Mouse (Mus musculus) lung, postnatal 0 days (tissue): ENCODE results near the gene Large1. TPM values are rescaled to one million over a fixed set of nuclear protein-coding genes. Genes with fewer than 3 reads are reported as not detected.

Source experiments
- ATAC-seq: fragments of 200-750 bp; cut with Nextera tagmentation; 2 replicates; pipeline ENCODE4 v1.8.0; 2017; ENCODE audit warnings: moderate library complexity
- DNase-seq: peaks from one replicate; pipeline ENCODE4 v3.0.0-alpha.2; 2016; ENCODE audit warnings: low spot score
- H3K27ac ChIP-seq: fragments of 300-500 bp; sonication (generic); 2 replicates; pipeline ENCODE4 v1.5.1; 2014; ENCODE audit warnings: antibody characterized with exemption, mild to moderate bottlenecking, low read length, mixed read lengths
- H3K27me3 ChIP-seq: fragments of 300-500 bp; sonication (generic); replicated peaks from 2 replicates; pipeline ENCODE4 v1.6.1; 2014; ENCODE audit warnings: low read length, mixed read lengths; ENCODE audit not compliant: insufficient read depth
- H3K36me3 ChIP-seq: fragments of 300-500 bp; sonication (generic); 2 replicates; pipeline ENCODE4 v1.6.1; 2014; ENCODE audit warnings: low read length, mixed read lengths; ENCODE audit not compliant: insufficient read depth
- H3K4me1 ChIP-seq: fragments of 300-500 bp; sonication (generic); 2 replicates; pipeline ENCODE4 v1.6.1; 2014; ENCODE audit warnings: antibody characterized with exemption, low read depth, low read length, mixed read lengths; ENCODE audit not compliant: insufficient read depth
- H3K4me2 ChIP-seq: fragments of 300-500 bp; sonication (generic); replicated peaks from 2 replicates; pipeline ENCODE4 v1.6.1; 2014; ENCODE audit warnings: low read depth, mild to moderate bottlenecking, low read length, moderate library complexity, mixed read lengths
- H3K4me3 ChIP-seq: fragments of 300-500 bp; sonication (generic); 2 replicates; pipeline ENCODE4 v1.5.1; 2014; ENCODE audit warnings: low read depth, low read length
- H3K9ac ChIP-seq: fragments of 300-500 bp; sonication (generic); replicated peaks from 2 replicates; pipeline ENCODE4 v1.6.1; 2014; ENCODE audit warnings: low read depth, mild to moderate bottlenecking
- H3K9me3 ChIP-seq: fragments of 300-500 bp; sonication (generic); 2 replicates; pipeline ENCODE4 v1.6.1; 2016; ENCODE audit warnings: low read length, mixed read lengths
- CTCF ChIP-seq: IDR thresholded peaks from 2 replicates; pipeline ENCODE4 v1.5.1; 2016; ENCODE audit warnings: antibody characterized with exemption, mild to moderate bottlenecking
- EP300 ChIP-seq: IDR thresholded peaks from 2 replicates; pipeline ENCODE4 v1.6.1; 2016; ENCODE audit warnings: antibody characterized with exemption, mild to moderate bottlenecking, control low read depth
- WGBS: fragments of 180-500 bp; shearing (Covaris S2); extraction: QIAGEN DNeasy Blood & Tissue Kit; methylation state at CpG from one replicate; pipeline ENCODE4 v1.1.7; 2014; 5-methylcytosine and 5-hydroxymethylcytosine counted together
- polyA plus RNA-seq: library from polyadenylated mRNA; unstranded; fragments of >200 nt; fragmentation: Nextera tagmentation; extraction: Ambion mirVana; gene quantifications from 2 replicates; pipeline ENCODE4 v1.2.1, GENCODE M21; 2015

The Large1 gene
- polyA plus RNA-seq, 1 experiment from 2014 or later: 5.2 TPM

DNA sequence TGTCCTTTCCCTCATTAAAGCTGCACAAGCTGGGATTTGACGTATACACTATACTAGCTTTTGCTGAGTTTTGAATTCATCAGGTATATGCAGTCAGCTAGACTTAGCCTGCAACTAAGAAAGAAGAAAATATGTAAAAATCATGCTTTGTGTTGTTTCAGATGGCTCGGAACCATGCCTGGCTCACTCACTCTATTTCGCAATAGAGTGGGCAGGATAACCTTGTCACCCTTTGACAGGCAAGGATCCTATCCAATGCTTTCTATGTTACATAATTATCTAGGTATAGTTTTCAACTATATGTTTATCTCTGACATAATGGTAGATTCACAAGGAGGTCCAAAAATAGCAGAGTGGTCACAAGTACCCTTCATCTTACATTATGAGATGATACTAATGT, 109.2 kb downstream of the Large1 start:
- H3K27me3 ChIP-seq: no peaks in the 10 kb centered on the region
- H3K4me1 ChIP-seq: no peaks in the 10 kb centered on the region
- WGBS: 96% methylated on average over 3 of the region's 3 CpGs
- no peak overlapping the region for H3K9ac ChIP-seq
- no peak overlapping the region for H3K4me3 ChIP-seq
- H3K4me2 ChIP-seq: no peak overlapping the region
- no peaks in the 10 kb centered on the region for H3K36me3 ChIP-seq
- no peak for DNase-seq
- no peaks in the 10 kb centered on the region for H3K9me3 ChIP-seq
- no peak for ATAC-seq
- H3K27ac ChIP-seq: no peak overlapping the region
- TF ChIP-seq EP300: no peak
- no peak for TF ChIP-seq CTCF

DNA sequence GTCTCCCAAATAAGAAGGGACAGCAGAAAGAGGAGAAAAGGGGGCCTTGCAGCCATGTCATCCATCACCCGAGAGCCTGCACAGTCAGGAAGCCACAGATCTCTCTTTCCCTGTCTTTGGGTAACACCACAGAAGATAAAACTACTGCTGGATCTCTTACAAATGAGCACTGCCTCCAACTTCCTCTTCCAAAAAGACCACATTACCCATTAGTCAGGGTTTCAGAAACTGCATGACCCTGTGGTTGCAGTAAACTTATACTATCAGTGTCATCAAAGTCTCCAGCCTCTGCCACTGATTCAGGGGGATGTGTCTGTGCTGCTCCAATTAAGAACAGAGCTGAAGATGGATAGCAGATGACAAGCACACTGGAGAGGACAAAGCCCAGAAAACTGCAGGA, 111.3 kb downstream of the Large1 start:
- ATAC-seq (no peak), DNase-seq (no peak)
- no peaks in the 10 kb centered on the region for H3K36me3 ChIP-seq
- H3K9me3 ChIP-seq: no peaks in the 10 kb centered on the region
- 74% methylated on average over 1 of the region's 1 CpGs for WGBS
- no peaks in the 10 kb centered on the region for H3K27me3 ChIP-seq
- TF ChIP-seq CTCF (no peak), EP300 (no peak)
- H3K4me1 ChIP-seq: no peaks in the 10 kb centered on the region
- no peak overlapping the region for H3K9ac ChIP-seq
- no peak overlapping the region for H3K27ac ChIP-seq
- no peak overlapping the region for H3K4me3 ChIP-seq
- no peak overlapping the region for H3K4me2 ChIP-seq

DNA sequence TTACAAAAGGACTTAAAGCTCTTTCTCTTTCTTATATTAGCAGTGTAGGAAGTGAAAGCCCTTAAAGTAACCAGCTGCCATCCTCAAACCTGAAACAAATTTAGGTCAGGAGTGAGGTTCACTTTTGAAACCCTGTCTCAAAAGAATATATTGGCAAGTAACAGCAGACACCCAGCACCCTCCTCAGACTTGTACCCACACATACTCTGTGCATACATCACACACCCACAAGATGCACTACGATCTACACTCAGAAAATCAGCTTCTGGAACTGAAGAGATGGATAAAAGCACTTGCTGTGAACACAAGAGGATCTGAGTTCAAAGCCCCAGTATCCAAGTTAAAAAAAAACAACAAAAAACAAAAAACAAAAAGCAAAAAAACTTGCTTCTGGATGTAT, 119.1 kb downstream of the Large1 start:
- Histone ChIP-seq H3K36me3 (no peaks in the 10 kb centered on the region), H3K4me2 (no peak overlapping the region), H3K9me3 (no peaks in the 10 kb centered on the region), H3K27me3 (no peaks in the 10 kb centered on the region), H3K4me1 (no peaks in the 10 kb centered on the region), H3K9ac (no peak overlapping the region), H3K4me3 (no peak overlapping the region), H3K27ac (no peak overlapping the region)
- ATAC-seq: no peak
- WGBS: 86% methylated on average over 1 of the region's 1 CpGs
- no peak for DNase-seq
- TF ChIP-seq EP300: no peak
- no peak for TF ChIP-seq CTCF

DNA sequence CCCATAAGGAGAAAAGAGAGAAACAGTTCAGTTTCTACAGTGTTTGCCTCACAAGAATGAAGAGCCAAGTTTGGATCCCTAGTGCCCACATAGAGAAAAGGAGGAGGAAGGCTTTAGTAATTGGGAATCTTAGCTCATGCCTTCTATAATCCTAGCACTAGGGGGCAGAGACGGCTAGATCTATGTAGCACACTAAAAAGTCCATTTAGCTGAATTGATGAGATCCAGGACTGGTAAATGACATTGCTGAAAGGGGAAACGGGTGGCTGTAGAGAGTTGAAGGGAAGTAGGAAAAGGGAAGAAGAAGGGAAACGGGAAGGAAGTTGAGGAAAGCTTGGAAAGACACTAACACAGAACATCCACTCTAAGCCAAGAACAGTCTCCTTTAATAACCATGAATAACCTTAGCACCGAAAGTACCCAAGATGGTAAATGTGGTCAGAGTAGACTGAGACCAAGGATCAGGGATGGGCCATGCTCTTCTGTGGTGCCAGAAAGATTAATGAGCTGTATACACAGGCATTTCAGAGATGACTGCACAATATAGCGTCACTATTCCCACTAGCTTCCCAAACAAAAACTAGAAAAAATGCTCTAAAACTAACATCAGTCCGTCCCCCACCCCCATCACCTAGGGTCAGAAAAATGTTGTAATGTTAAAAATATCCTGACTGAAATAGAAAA, 119.8 kb downstream of the Large1 start:
- H3K27ac ChIP-seq: no peak overlapping the region
- H3K4me3 ChIP-seq: no peak overlapping the region
- no peaks in the 10 kb centered on the region for H3K36me3 ChIP-seq
- no peak overlapping the region for H3K9ac ChIP-seq
- DNase-seq: peak; percentile 78
- WGBS: 44% methylated on average over 6 of the region's 6 CpGs
- TF ChIP-seq CTCF: peak; percentile 85
- no peak for TF ChIP-seq EP300
- no peaks in the 10 kb centered on the region for H3K27me3 ChIP-seq
- no peak overlapping the region for H3K4me2 ChIP-seq
- peak; percentile 62 for ATAC-seq
- no peaks in the 10 kb centered on the region for H3K4me1 ChIP-seq
- no peaks in the 10 kb centered on the region for H3K9me3 ChIP-seq

DNA sequence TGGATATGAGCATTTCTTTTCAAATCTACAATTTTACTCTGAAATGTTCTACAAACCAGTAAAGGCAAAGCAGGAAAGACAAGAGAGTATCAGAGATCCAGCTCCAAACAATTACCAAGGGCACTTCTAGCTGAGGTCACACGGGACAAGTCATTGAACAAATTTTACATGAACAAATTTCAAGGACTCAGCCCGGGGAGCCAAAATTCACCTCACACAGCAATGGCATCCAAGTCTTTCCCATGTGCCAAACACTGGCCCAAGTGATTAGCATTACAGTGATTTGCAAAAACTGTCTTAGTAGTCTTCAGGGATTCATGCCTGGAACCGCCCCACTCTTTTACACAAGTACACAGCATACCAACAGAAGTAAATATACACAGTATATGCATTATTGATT, 126.5 kb downstream of the Large1 start:
- Histone ChIP-seq H3K9ac (no peak overlapping the region), H3K27ac (no peak overlapping the region), H3K4me1 (no peaks in the 10 kb centered on the region), H3K9me3 (no peaks in the 10 kb centered on the region), H3K4me3 (no peak overlapping the region), H3K36me3 (no peaks in the 10 kb centered on the region), H3K27me3 (no peaks in the 10 kb centered on the region), H3K4me2 (no peak overlapping the region)
- DNase-seq: no peak
- TF ChIP-seq CTCF (no peak), EP300 (no peak)
- no peak for ATAC-seq
- 86% methylated on average over 3 of the region's 3 CpGs for WGBS

DNA sequence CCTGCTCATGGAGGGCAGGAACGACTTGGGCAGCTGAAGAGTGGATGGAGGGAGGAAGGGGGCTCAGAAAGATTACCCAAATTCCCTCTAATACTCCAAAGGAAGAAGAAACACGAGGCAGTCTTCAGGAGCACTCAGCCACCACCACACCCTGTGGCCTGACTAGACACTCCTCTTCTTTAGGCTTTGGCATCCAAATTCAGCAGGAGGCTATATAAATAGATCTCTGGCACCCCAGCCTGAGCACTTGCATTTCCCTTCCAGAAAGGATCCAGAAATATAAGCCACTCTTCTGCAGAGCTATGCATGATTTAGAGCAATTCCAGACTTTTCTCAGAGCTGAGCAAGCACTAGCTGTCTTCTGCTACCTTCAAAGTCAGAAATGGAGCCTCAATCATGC, 127.7 kb downstream of the Large1 start:
- DNase-seq: no peak
- no peak for TF ChIP-seq CTCF
- no peak for TF ChIP-seq EP300
- 63% methylated on average over 2 of the region's 2 CpGs for WGBS
- H3K36me3 ChIP-seq: no peaks in the 10 kb centered on the region
- H3K27me3 ChIP-seq: no peaks in the 10 kb centered on the region
- H3K4me1 ChIP-seq: no peaks in the 10 kb centered on the region
- no peak overlapping the region for H3K9ac ChIP-seq
- H3K4me2 ChIP-seq: no peak overlapping the region
- no peak overlapping the region for H3K4me3 ChIP-seq
- no peak overlapping the region for H3K27ac ChIP-seq
- ATAC-seq: no peak
- H3K9me3 ChIP-seq: no peaks in the 10 kb centered on the region
